Mouse (Mus musculus) C2C12 (cell line): ENCODE data around the gene Agap1.

Experiments used
- CTCF ChIP-seq: IDR thresholded peaks from one replicate; pipeline ENCODE4 v1.5.1; 2011; ENCODE audit not compliant: control insufficient read depth, insufficient read depth, insufficient read length
- USF1 ChIP-seq: IDR thresholded peaks from one replicate; pipeline ENCODE4 v1.6.1; 2011; ENCODE audit warnings: low read depth, mild to moderate bottlenecking, control low read depth, moderate library complexity

- TF ChIP-seq CTCF (no peak), USF1 (no peak)
Measured at GRCm38 (mm10) chr1:89927061-89927661, 472.6 kb downstream of the Agap1 start.
